Mouse (Mus musculus) testis, postnatal 14 days (tissue): ENCODE measurements around the gene AU021092.
"Not testable (repeated sequence)": the region's sequence is repeated elsewhere in the genome, so short reads cannot be mapped to it uniquely, and the experiment has no call there.

Source experiments
- DNase-seq: peaks from one replicate; pipeline ENCODE4 v3.0.0; 2021; ENCODE audit warnings: low spot score

Gene AU021092

DNA sequence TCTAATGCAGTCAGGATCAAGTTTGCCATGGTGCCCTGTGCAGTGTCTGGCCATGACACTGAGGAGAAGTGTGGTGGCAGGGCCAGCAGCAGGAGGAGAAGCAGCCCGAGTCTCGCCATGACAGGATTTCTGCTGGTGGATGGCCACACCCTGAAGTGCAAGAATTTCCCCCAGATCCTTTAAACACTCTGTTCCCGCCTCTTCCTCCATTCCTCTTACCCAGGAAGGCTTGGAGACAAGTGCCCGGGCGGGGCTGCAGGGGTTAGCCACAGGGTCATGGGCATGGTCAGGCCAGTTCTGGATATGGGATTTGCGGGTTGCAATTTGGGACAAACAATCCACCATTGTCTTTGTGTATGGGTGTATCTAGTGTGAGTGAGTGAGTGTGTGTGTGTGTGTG lies at the start of gene AU021092:
AU021092 (minus strand) TSS at position 160 of the 400 bp plus-strand sequence.
- no peak for DNase-seq

DNA sequence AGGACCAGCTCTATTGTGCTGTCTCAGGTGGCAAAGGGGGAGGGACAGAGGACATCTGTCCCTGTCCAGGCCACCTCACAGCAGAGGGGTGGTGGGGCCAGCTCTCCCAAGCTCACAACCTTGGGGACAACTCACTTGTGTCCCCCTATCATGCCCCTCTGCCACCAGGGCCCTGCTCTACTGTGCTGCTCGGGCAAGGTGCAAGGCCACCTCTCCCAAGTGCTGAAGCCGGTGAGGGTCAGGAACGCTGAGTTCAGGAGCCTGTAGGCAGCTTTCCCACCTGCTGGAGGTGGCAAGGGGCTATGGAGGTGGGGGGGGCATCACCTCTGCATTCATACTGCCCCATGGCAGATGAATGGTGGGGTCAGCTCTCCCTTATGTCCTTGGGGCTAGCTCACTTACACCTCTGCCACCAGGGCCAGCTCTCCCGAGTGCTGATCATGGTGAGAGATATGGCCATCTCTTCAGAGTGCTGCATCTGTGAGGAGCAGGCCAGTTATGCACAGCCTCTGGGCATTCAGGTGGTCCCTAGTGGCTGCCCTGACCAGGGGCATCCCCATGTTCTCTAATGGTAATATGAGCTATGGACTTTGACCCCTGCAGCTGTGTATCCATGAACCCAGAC lies 49.4 kb upstream of the AU021092 start:
- no peak for DNase-seq

DNA sequence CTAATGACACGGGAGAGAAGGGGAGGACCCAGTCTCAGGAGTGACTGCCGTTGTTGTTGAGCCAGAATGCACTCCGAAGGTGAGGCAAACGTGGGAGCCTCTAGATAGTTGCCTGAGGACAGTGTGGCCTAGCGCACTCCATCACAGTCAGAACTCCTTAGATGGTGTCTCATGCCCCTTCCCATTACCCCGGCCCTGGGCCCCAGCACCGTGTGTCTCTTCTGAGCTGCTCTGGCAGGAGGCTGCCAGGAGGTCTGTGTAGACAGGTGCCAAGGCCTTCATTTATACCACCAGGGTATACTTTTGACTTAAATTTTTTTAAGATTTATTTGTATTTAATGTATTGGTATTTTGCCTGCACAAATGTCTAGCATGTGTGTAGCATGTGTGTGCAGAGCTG lies 41.8 kb upstream of the AU021092 start:
- DNase-seq, result no peak

- no peak for DNase-seq
These were observed 41.1 kb upstream of the AU021092 start for GRCm38 (mm10) chr16:5263156-5263555.

GRCm38 (mm10) chr16:5255779-5256496 lies 33.8 kb upstream of the AU021092 start, which contains the start of gene Eef2kmt:
Eef2kmt (minus strand) TSS chr16:5255983.
- peak; percentile 98 for DNase-seq

DNA sequence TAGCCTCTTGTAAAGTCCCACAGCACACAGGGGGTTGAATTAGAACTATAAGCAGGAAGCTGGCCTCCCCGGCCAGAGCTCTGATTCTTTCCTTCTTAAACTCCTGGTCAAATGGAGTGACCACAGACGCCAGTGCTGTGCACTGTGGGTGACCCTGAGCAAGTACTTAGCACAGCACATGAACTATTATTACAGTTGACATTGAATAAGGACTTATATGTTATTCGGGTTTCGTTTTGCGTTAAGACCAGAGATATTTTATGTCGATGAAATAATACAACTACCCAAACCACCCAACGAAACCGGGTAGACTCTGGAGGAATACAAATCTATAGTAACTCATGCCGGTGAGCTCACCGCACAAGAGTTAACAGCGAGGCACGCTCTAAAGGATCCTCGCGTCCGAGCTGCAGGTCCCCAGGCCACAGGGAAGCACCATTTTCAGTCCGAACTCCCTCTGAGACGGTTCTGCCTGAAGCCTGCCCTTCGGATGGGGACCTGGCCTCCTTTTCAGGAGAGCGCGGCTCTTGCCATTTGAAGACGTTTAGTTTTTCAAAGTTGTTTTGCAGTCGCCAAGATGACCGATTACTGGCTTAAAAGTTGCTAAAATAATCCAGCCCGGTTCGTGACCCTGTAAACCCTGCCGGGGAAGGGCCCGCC lies 33.1 kb upstream of the AU021092 start:
- DNase-seq, result no peak

DNA sequence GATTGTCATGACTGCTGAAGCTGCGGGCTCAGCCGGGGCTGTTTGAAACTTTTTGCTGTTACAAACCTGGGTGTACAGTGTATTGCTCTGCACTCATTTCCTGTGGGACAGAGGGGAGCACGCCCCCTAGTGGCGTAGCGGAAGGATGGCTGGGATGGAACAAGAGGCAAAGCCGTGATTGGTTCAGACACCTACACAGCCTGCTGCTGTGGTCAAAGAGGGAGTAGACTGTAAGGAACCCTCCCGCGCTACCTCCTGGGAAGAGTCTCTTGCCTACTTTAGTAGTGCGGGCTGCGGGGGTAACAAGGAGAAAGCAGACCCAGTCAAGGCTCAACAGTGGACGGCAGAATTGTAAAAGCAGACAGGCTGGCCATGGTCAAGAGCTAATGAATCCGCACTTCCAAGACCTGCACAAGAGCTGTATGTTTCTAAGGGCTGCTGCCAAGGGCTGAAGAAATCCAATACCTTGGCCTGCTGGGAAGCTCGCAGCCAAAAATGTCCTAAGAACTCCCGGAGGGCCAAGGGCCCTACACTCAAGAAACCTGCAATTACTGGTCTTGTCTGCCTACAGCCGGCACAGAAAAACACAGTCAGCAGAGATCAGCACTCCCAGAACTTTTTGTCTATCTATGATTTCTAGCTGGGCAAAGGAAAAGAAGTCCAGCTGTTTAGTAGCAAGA lies 32.4 kb upstream of the AU021092 start:
- DNase-seq, result peak; percentile 79

- no peak for DNase-seq
These were observed 30.2 kb upstream of the AU021092 start for GRCm38 (mm10) chr16:5252260-5252659.

DNA sequence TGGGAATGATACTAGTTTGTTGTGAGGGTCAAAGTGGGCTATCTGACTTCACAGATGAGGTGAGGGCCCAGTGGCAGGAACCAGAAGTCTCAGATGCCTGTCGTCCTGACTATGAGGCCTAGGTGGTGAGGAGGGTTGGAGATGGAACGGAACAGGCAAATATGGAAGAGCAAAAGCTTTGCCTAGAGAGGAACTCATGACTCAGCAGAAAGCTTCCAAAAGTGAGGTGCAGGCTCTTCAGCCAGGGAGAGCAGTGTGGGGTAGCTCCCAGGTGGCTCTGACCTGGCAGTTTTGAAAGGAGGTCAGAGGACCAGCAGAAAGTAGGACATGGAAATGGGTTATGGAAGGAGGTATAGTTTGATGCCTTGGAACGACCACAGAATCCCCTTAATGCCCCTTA lies 28.8 kb upstream of the AU021092 start:
- DNase-seq, result no peak

DNA sequence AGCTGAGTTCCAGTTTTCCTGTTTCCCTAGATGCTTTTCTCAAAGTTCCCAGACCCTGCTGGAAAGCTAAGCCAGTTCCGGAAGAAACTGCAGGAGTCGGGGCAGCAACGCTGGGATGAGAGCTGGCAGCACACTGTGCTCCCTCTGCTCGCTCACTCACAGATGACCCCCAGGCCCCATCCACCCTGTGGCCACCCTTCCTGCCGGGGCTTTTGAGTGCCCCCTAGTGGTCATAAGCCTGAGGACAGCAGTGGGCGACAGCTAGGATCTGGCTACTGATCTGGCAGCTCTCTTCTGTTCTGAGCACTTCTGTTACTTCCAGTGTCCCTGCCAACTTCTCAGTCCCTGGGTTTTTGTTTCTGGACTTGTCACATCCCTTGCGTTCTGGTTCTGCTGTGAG lies 22.3 kb upstream of the AU021092 start:
- DNase-seq, result peak; percentile 45

DNA sequence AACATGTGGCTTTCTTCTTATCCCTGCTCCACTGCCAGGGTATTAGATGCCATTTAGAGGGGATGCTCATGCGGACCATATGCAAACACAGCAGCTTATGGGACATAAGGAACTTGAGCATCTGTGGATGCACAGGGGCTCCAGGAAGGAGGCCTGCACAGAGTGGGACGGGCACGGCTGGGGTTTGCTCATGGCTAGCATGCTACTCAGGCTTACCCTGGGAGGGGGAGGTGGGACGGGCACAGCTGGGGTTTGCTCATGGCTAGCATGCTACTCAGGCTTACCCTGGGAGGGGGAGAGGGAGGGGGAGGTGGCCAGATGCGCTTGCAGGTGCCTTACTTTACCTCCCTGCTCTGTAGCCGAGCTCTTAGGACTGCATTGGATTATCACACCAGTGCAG lies 20.8 kb upstream of the AU021092 start:
- no peak for DNase-seq

- DNase-seq, result no peak
These were observed 20.3 kb upstream of the AU021092 start for GRCm38 (mm10) chr16:5242355-5242754.

DNA sequence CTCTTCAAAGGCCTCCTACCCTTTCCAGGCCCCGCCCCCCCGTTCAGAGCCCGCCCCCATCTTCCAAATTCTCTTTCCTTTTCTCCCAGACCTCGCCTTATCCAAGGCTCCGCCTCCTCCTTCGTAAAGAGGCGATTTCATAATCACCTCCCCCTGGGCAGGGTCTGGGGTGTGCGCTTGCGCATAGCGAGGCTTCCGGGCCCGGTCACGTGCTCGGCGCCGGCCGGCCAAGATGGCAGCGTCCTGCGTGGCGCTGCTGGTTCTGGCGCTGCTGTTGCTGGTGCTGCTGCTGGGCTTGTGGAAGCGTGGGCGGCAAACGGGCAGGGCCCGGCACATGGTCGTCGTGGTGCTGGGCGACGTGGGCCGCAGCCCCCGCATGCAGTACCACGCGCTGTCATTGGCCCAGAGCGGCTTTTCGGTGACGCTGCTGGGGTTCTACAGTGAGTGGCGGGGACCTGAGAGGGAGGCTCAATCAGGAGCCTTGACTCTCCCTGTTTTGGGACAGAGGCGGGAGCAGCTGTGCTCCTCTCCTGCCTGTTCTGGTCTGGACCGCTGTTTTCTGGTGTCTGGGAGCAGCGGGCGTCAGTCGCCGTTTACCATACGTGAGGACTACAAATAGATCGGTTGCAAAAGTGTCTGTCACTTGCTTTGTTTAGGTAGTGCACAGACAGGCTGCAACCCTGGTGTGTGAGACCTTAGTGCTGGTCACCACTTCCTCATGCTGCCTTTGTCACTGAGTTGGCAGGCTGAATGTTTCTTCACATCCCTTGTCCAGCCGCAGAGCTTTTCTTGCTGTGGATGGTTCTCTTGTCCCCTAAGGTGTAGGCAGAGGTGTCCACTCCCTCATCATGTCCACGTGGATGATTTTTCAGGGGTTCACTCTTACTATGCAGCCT lies 11.6 kb upstream of the AU021092 start, which contains the start of gene Alg1:
Alg1 (plus strand) TSS at position 204 of the 896 bp plus-strand sequence.
- peak; percentile 94 for DNase-seq

DNA sequence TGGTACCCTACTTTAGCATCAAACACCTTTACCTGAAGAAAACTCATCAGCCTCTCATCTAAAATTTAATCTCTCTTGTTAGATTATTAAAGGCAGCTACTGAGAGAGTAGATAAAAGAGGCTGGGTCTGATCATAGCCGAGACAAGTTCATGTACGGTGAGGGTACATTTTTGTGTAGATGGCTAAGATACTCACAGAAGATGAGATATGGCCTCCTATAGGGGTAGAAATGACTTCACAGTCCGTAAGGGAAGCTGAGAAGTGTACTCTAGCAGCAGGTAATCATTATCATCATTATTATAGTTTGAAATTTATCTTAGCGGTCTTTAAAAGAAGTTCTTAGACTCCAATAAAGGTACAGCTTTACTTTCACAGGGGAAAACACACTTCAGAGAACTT lies 10.9 kb upstream of the AU021092 start:
- DNase-seq, result no peak

- DNase-seq, result peak; percentile 29
These were observed 6.0 kb upstream of the AU021092 start for GRCm38 (mm10) chr16:5228103-5228502.

GRCm38 (mm10) chr16:5227501-5227900 lies 5.4 kb upstream of the AU021092 start:
- DNase-seq, result not testable (repeated sequence)

GRCm38 (mm10) chr16:5226534-5226933 lies 4.4 kb upstream of the AU021092 start:
- not testable (repeated sequence) for DNase-seq

DNA sequence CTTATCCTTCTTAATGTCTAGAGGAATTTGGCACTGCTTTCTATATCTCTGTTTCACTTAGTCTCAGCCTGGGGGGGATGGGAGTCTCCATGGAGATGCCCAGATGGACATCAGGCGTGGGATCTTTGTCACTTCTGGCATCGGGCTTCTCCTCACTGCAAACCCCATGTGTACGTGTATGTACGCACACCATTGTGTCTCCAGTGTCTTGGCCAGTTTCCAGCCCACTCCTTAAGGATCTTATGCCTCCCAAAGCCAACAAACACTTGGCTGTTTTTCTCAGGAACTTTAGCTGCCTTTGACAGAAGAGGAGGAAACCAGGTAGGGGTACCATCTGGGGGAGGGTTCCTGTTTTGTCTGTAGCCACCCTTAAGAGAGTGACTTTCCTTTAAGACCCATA lies 696 bp downstream of the AU021092 start:
- DNase-seq, result no peak

DNA sequence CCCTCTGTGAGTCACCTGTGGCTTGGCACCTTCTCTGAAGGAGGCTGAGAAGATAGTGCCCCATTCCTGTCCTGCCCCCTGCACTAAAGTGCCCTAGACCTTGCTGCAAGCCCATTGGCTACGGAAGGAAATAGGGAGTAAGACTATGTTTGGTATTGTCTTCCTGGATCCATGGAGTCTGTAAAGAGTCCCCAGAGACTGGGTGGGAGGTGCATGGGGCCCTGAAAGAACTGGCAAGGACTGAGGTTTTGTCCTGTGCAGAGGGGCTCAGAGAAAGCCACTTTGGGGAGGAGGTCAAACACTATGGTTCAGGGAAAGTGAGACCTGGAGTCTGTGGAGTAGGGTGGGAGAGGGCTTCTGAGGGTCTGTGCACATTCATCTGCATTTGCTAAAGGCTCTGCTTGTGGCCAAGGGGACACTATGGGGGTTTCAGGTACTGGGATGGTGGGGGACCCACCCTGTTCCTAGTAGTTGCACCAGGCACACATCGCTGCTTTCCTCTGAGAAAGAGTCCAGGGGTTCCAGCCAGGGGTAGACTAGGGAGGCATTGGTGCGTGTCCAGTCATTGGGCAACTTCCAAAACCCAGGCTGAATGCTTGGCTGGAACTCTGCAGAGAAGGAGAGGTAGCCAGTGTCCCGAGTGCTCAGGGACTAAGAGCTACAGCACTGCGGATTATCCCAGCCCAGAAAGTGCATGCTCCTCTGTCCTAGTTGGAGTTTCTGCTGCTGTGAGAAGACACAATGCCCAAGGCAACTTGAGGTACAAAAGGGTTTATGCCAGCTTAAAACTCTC lies 4.6 kb downstream of the AU021092 start:
- DNase-seq, result no peak

GRCm38 (mm10) chr16:5216686-5217085 lies 5.4 kb downstream of the AU021092 start:
- DNase-seq, result no peak

- no peak for DNase-seq
These were observed 8.0 kb downstream of the AU021092 start for GRCm38 (mm10) chr16:5214126-5214525.
